Mouse (Mus musculus) adrenal gland, adult (tissue): ENCODE measurements around the gene Antxr2.

ENCODE experiments used
- DNase-seq, 2 experiments: peaks; one replicate each; pipeline ENCODE4 v3.0.0; 2022 to 2023; ENCODE audit warnings: low spot score in 1 of 2; ENCODE audit not compliant: inconsistent age in 2 of 2

The Antxr2 gene

DNA sequence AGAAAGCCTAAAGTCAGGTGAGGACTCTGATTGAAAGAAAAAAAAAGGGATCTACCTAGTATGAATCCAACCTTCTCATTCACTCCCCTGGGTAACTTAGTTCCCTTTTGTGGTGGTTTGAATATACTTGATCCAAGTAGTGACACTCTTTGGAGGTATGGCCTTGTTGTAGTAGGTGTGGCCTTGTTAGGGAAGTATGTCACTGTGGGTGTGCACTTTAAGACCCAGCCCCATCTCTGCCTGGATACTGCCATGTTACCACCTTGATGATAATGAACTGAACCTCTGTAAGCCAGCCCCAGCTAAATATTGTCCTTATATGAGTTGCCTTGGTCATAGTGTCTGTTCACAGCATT lies 190.9 kb downstream of the Antxr2 start:
- no peak for DNase-seq

DNA sequence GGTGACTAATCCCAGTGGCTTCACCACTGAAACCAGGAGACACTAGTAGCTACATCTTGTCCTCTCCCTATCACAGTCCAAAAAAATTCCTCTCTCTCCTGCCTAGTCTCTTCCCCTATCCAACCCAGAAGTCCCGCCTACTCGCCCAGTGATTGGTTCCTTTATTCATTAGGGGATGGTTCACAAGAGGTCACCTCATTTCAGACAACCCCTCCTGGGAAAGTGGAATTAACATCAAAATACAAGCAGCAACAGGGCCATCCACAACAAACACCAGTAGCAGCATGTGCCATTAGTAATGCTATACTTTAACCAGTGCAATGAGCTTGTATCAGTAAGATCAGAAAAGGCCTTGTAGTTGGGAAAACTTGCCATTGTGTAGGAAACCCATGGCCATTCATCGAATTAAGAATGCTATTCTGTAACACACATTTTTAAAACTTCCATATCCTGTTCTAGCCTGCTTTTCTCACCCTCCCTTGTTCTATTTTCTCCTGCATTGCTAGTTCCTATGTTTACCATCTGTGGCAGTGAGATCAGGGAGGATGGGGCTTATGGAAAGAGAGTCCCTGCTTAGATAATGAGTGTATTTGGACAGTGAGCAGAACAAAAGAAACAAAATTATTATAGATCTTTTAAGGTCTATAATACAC lies 191.4 kb downstream of the Antxr2 start:
- DNase-seq = no peak

DNA sequence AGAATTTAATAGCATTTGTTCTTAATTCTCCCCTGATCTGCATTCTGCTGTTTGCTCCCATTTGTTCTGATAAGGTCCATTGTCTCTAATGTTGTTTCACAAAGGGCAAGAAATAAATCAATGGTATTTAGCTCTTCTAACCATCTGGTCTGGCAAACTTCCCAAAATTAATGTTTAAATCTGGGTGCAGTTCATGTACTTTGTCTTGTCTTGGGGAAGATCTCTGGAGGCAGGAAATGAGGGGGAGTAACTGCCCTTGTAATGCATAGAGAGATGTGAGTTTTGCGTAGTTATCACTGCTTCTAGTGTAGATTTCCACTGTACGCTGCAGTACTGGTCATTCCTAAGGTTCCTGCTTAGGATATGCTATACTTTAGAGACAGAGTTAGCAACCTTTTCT lies 193.5 kb downstream of the Antxr2 start:
- no peak for DNase-seq

DNA sequence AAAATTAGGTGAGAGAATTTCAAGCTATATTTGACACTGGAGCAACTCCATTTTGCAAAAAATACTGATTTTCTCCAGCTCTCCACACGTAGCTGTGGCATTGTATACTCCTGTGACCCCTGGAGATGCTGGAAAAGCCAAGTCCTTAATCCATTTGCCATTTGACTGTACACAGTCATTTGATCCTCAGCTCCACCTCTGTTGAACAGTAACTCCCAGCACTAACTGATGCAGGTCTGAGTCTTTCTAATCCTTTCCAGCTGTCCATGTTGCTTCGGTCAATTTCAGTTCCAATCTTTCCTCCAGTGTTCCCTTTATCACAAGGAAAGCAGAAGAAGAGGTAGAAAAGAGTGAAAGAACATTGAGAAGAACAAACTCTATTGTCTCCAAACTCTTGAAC lies 195.4 kb downstream of the Antxr2 start:
- DNase-seq = no peak

DNA sequence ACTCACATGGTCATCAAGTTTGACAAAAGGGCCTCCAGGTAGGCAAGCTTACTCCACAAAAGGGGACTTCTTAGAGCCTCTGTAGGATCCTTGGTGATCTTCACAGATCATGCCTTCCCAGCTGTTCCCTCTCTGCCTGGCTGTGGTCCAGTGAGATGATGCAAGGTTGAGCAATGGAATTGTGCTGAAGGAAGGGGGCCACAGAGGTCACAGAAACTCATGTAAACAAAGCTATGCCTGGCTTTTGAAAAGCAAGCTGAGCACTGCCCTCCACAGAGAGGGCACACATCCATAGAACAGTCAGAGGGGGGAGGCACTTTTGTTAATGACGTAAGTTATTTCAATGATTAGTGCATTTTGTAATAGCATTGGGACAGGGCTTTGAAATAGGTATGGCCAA lies 196.1 kb downstream of the Antxr2 start:
- DNase-seq = peak; percentile 59 to 90
